Comparison of ENCODE assay signal across 10 mouse cellular contexts in the genomic region with DNA sequence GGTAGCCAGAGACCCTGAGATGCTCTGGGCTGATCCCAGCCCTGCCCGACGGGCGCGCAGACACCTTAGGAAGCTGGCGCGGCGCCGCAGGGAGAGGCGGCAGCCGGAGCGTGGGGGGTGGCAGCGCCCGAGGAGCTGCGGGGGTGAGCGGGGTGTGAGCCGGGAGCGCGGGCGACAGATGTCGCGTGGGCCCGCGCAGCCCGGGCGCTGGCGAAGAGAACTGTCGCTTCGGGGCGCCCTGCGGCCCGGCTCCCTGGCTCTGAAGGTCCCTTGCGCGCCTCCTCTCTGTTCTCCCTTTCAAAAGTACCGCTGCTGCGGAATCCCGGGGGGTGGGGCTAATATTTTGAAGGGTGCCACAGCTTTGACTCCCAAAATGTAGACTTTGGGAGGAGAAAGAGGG. TPM values are rescaled to one million over a fixed set of nuclear protein-coding genes. Genes with fewer than 3 reads are reported as not detected.
DNase-seq lines count a peak whose midpoint lies in the region; ATAC-seq and TF ChIP-seq lines count a peak whose summit lies in the region.
"Had no signal": no experiment of that assay in that cellular context is flagged by ENCODE, and none has a peak within 500 bp of the region (broad histone marks: within the 10 kb centered on the region; RNA-seq: fewer than 3 reads in every experiment).

No protein-coding gene starts in this region.

- no peak overlapping the region for H3K27ac ChIP-seq in heart, embryonic 13.5 days (replicated peaks)
- no peak overlapping the region for H3K27ac ChIP-seq in hindbrain, embryonic 11.5 days (ENCODE audit: low read depth, low read length)
- no peak overlapping the region for H3K27ac ChIP-seq in liver, embryonic 14.5 days
- no peak overlapping the region for H3K27ac ChIP-seq in stomach, embryonic 16.5 days (ENCODE audit: low read length)

- peaks cover 5% of the 10 kb centered on the region for H3K9me3 ChIP-seq in heart, embryonic 13.5 days
- H3K9me3 ChIP-seq in hindbrain, embryonic 11.5 days (ENCODE audit: control insufficient read depth, low read length), result no peaks in the 10 kb centered on the region; the same call in 1 of the 2 replicates
- no peaks in the 10 kb centered on the region for H3K9me3 ChIP-seq in liver, embryonic 14.5 days (ENCODE audit: control insufficient read depth, low read length)
- H3K9me3 ChIP-seq in stomach, embryonic 16.5 days (replicated peaks; ENCODE audit: control insufficient read depth, low read length), result peaks cover 6% of the 10 kb centered on the region

- intact Hi-C loops in heart, postnatal 10 days (cut with DNase I), result loop anchor here (5.0 kb wide), 1 partner anchor 76 kb away; a partner anchor contains a TSS

- H3K4me3 ChIP-seq in heart, embryonic 13.5 days, result peak overlapping the region; percentile 54
- H3K4me3 ChIP-seq in hindbrain, embryonic 11.5 days (ENCODE audit: low read depth, low read length), result peak overlapping the region; percentile 29
- peak overlapping the region in 1 of 2 experiments; percentile 31; a peak in 2 of 4 replicates for H3K4me3 ChIP-seq in liver, embryonic 14.5 days (ENCODE audit: insufficient read depth in 1 of 2, low read depth in 2 of 2, low read length in 2 of 2)
- peak overlapping the region; percentile 48 for H3K4me3 ChIP-seq in stomach, embryonic 16.5 days (replicated peaks; ENCODE audit: low read length)

- ATAC-seq in heart, embryonic 13.5 days (ENCODE audit: extremely low read depth, insufficient number of reproducible peaks, low FRiP score, low TSS enrichment), result no peak
- no peak for ATAC-seq in hindbrain, embryonic 11.5 days (ENCODE audit: low FRiP score)
- no peak for ATAC-seq in liver, embryonic 14.5 days (ENCODE audit: insufficient read depth)
- ATAC-seq in stomach, embryonic 16.5 days (ENCODE audit: insufficient read depth, low FRiP score), result no peak

- TF ChIP-seq EP300 in liver, embryonic 14.5 days (IDR thresholded peaks at IDR 0.05; ENCODE audit: low read depth), result no peak

- H3K27me3 ChIP-seq in heart, embryonic 13.5 days (replicated peaks), result peaks cover 98% of the 10 kb centered on the region
- peaks cover 72% of the 10 kb centered on the region for H3K27me3 ChIP-seq in hindbrain, embryonic 11.5 days (ENCODE audit: control insufficient read depth, insufficient read depth, low read length)
- H3K27me3 ChIP-seq in liver, embryonic 14.5 days (ENCODE audit: control insufficient read depth, insufficient read depth, low read length), result peaks cover 75% of the 10 kb centered on the region
- H3K27me3 ChIP-seq in stomach, embryonic 16.5 days (ENCODE audit: control insufficient read depth, insufficient read depth, low read length), result peaks cover 72% of the 10 kb centered on the region

- no peak for TF ChIP-seq CTCF in liver, embryonic 14.5 days (IDR thresholded peaks at IDR 0.05; ENCODE audit: low read depth)

- no peak for DNase-seq in heart, postnatal 10 days
- peak; percentile 34 for DNase-seq in ZHBTc4 (ENCODE audit: low read depth, low spot score)
- DNase-seq in hindbrain, embryonic 11.5 days (ENCODE audit: low spot score), result peak; percentile 44
- DNase-seq in liver, embryonic 14.5 days (ENCODE audit: low read depth in 3 of 3, low spot score in 3 of 3), result no peak
- no peak for DNase-seq in gastrocnemius, adult 18-20 months (ENCODE audit: low spot score)
- no peak for DNase-seq in urinary bladder, adult 18-20 months (ENCODE audit: low spot score in 2 of 2)

- H3K36me3 ChIP-seq in heart, embryonic 13.5 days, result no peaks in the 10 kb centered on the region
- no peaks in the 10 kb centered on the region for H3K36me3 ChIP-seq in hindbrain, embryonic 11.5 days (ENCODE audit: control insufficient read depth, insufficient read depth, low read length)
- H3K36me3 ChIP-seq in liver, embryonic 14.5 days (replicated peaks; ENCODE audit: control insufficient read depth, insufficient read depth, low read depth), result no peaks in the 10 kb centered on the region
- no peaks in the 10 kb centered on the region for H3K36me3 ChIP-seq in stomach, embryonic 16.5 days (ENCODE audit: control insufficient read depth, insufficient read depth, low read length)
- H3K36me3 ChIP-seq: G1E had no signal

- peak overlapping the region; percentile 78 for H3K4me2 ChIP-seq in heart, embryonic 13.5 days
- H3K4me2 ChIP-seq in hindbrain, embryonic 11.5 days (replicated peaks; ENCODE audit: low read depth, low read length), result peak overlapping the region; percentile 49
- H3K4me2 ChIP-seq in liver, embryonic 14.5 days (ENCODE audit: low read depth), result peak overlapping the region; percentile 41
- H3K4me2 ChIP-seq in stomach, embryonic 16.5 days (ENCODE audit: low read depth, low read length), result peak overlapping the region; percentile 64

- H3K4me1 ChIP-seq in heart, embryonic 13.5 days, result peaks cover 29% of the 10 kb centered on the region
- H3K4me1 ChIP-seq in hindbrain, embryonic 11.5 days (replicated peaks; ENCODE audit: control insufficient read depth, insufficient read depth, low read length), result peaks cover 5% of the 10 kb centered on the region; the same call in 1 of the 2 replicates
- no peaks in the 10 kb centered on the region; a peak in 1 of 4 replicates for H3K4me1 ChIP-seq in liver, embryonic 14.5 days (replicated peaks; ENCODE audit: control insufficient read depth in 2 of 2, insufficient read depth in 2 of 2, low read length in 1 of 2)
- peaks cover 23% of the 10 kb centered on the region; the same call in 1 of the 2 replicates for H3K4me1 ChIP-seq in stomach, embryonic 16.5 days (ENCODE audit: control insufficient read depth, insufficient read depth, low read length)

- H3K9ac ChIP-seq in heart, embryonic 13.5 days, result peak overlapping the region; percentile 64; the same call in 1 of the 2 replicates
- 0 out of 2 replicates have a peak overlapping the region, but pooled peaks have one; percentile 15 for H3K9ac ChIP-seq in hindbrain, embryonic 11.5 days (ENCODE audit: low read depth, low read length)
- H3K9ac ChIP-seq in liver, embryonic 14.5 days (replicated peaks), result no peak overlapping the region
- H3K9ac ChIP-seq in stomach, embryonic 16.5 days (ENCODE audit: low read length), result peak overlapping the region; percentile 43; the same call in 1 of the 2 replicates

- under 1% methylated on average over 32 of the region's 36 CpGs for WGBS in heart, embryonic 13.5 days
- WGBS in hindbrain, embryonic 11.5 days, result under 1% methylated on average over 18 of the region's 36 CpGs
- WGBS in liver, embryonic 14.5 days (ENCODE audit: insufficient replicate concordance), result 2% methylated on average over 36 of the region's 36 CpGs
- under 1% methylated on average over 36 of the region's 36 CpGs for WGBS in stomach, embryonic 16.5 days

RNA-seq across cellular contexts. Expression of a gene that starts 7.2 kb away (rescaled TPM):
- not detected in 2 replicates for polyA plus RNA-seq in heart, embryonic 13.5 days (2015; fragmentation: Nextera tagmentation; extraction: Ambion mirVana)
- total RNA-seq in heart, postnatal 10 days (2021), result under 1 TPM; 0.30 to 0.38 TPM
- polyA plus RNA-seq in hindbrain, embryonic 11.5 days (2014; fragmentation: Nextera tagmentation; extraction: Ambion mirVana), result 0.68 and 0.90 TPM in 2 replicates
- polyA plus RNA-seq in liver, embryonic 14.5 days (2012; rRNA removed), result 0.01 and 0.02 TPM in 2 replicates
- not detected in 2 replicates for polyA plus RNA-seq in liver, embryonic 14.5 days (2014; fragmentation: Nextera tagmentation; extraction: Ambion mirVana)
- 0.44 and 0.52 TPM in 2 replicates for polyA plus RNA-seq in stomach, embryonic 16.5 days (2015; fragmentation: Nextera tagmentation; extraction: Ambion mirVana)
- under 1 TPM; 0.12 to 0.21 TPM for total RNA-seq in gastrocnemius, adult 18-20 months (2021)
- total RNA-seq: hematopoietic stem cell, adult 5-6 weeks had no signal
- polyA plus RNA-seq: G1E had no signal

RNA-seq across cellular contexts. Expression of a gene that starts 16.4 kb away (rescaled TPM):
- 21.5 and 22.0 TPM in 2 replicates for polyA plus RNA-seq in heart, embryonic 13.5 days (2015; fragmentation: Nextera tagmentation; extraction: Ambion mirVana)
- total RNA-seq in heart, postnatal 10 days (2021), result 10 to 100 TPM; 50.1 to 58.1 TPM
- polyA plus RNA-seq in hindbrain, embryonic 11.5 days (2014; fragmentation: Nextera tagmentation; extraction: Ambion mirVana), result 20.5 and 21.4 TPM in 2 replicates
- 10.2 and 10.8 TPM in 2 replicates for polyA plus RNA-seq in liver, embryonic 14.5 days (2012; rRNA removed)
- 6.2 and 7.4 TPM in 2 replicates for polyA plus RNA-seq in liver, embryonic 14.5 days (2014; fragmentation: Nextera tagmentation; extraction: Ambion mirVana)
- polyA plus RNA-seq in stomach, embryonic 16.5 days (2015; fragmentation: Nextera tagmentation; extraction: Ambion mirVana), result 16.5 and 18.3 TPM in 2 replicates
- total RNA-seq in gastrocnemius, adult 18-20 months (2021), result 10 to 100 TPM; 20.5 to 21.1 TPM

Comparison
In these comparisons a context has a peak if more than half of its experiments do, and no peak if none do; other contexts are left out.
1. DNase-seq: peak in ZHBTc4 (single experiment) and hindbrain, embryonic 11.5 days (single experiment); none in heart, postnatal 10 days (0 of 2), liver, embryonic 14.5 days (0 of 3), gastrocnemius, adult 18-20 months (single experiment) and urinary bladder, adult 18-20 months (0 of 2).
2. Peak in every context shown above with its lines, with median percentiles within 50 percentile points of each other: H3K4me2 ChIP-seq.